Mouse (Mus musculus): ENCODE measurements around the gene Sugp2. TPM values are rescaled to one million over a fixed set of nuclear protein-coding genes. Genes with fewer than 3 reads are reported as not detected.

Sugp2 gene
- polyA plus RNA-seq, 1 experiment from 2014 or later = 25.7 TPM

DNA sequence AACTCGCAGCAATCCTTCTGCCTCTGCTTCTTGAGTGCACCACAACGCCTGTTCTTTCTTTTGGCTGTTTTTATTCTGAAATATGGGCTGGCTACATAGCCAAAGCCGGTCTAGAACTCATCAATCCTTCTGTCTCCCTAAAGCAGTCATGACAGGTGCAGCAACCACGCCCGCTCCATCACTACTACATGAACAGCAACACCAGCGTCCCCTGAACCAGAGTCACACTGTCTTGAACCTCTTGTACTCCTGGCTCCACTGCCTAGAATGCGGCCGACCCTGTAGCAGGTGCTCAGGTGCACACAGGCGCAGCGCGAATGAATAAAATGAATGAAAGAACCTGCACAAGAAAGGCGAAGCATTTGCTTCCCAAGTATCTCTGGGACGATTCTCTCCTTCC is 420 bp upstream of the Sugp2 start:
- H3K4me2 ChIP-seq (ENCODE audit: low read depth, low read length) = peak overlapping the region; percentile 90
- peak overlapping the region; percentile 83 for H3K9ac ChIP-seq (ENCODE audit: low read length)
- H3K9me3 ChIP-seq (replicated peaks; ENCODE audit: control insufficient read depth, low read length) = no peaks in the 10 kb centered on the region
- H3K4me3 ChIP-seq (ENCODE audit: low read length) = peak overlapping the region; percentile 77
- H3K4me1 ChIP-seq (ENCODE audit: control insufficient read depth, insufficient read depth, low read length) = peaks cover 14% of the 10 kb centered on the region
- H3K27ac ChIP-seq (ENCODE audit: low read length) = no peak overlapping the region
- ATAC-seq (replicated peaks; ENCODE audit: extremely low read depth, insufficient read depth, low FRiP score) = no peak
- H3K27me3 ChIP-seq (ENCODE audit: control insufficient read depth, insufficient read depth, low read length) = no peaks in the 10 kb centered on the region
- 4% methylated on average over 13 of the region's 13 CpGs for WGBS
- peaks cover 15% of the 10 kb centered on the region for H3K36me3 ChIP-seq (ENCODE audit: control insufficient read depth, insufficient read depth)

DNA sequence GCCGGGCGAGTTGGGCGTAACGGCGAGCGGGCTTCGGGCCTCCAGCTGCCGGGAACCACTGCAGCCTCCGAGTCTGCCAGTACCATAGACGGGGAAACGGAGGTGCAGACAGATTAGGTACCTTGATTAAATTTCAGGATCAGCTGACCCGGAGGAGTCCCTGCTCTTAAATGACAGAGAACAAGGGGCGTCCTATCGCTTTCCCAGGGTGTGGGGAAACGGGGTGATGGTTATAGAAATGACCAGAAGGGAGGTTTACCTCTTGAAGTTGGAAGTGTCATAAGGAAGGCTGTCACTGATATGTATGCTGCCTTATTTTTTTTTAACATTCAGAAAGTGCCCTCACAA is 729 bp downstream of the Sugp2 start:
- Histone ChIP-seq H3K4me2 (ENCODE audit: low read depth, low read length) (peak overlapping the region; percentile 71), H3K27ac (ENCODE audit: low read length) (peak overlapping the region; percentile 95), H3K9me3 (replicated peaks; ENCODE audit: control insufficient read depth, low read length) (no peaks in the 10 kb centered on the region), H3K4me1 (ENCODE audit: control insufficient read depth, insufficient read depth, low read length) (peaks cover 14% of the 10 kb centered on the region), H3K27me3 (ENCODE audit: control insufficient read depth, insufficient read depth, low read length) (no peaks in the 10 kb centered on the region), H3K9ac (ENCODE audit: low read length) (peak overlapping the region; percentile 84), H3K36me3 (ENCODE audit: control insufficient read depth, insufficient read depth) (peaks cover 16% of the 10 kb centered on the region), H3K4me3 (ENCODE audit: low read length) (peak overlapping the region; percentile 77)
- 0% methylated on average over 15 of the region's 15 CpGs for whole genome bisulfite sequencing
- no peak for ATAC-seq (replicated peaks; ENCODE audit: extremely low read depth, insufficient read depth, low FRiP score)

DNA sequence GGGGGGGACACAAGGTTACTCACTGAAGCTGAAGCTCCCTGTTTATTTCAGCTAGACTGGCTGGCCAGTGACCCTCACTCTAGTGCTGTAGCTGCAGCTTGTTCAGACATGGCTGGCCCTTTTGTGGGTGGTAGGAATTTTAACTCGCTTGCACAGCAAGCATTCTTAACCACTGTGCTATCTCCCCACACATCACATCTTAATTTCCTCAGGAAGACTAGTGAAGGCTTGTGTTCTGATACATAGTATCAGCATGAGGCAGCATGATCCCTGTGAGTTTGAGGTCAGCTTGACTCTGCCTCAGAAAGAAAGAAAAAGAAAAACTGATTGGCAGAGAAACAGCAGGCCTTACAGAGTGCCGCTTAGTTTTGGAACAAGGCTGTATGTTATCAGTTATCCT is 3.8 kb downstream of the Sugp2 start:
- ATAC-seq (replicated peaks; ENCODE audit: extremely low read depth, insufficient read depth, low FRiP score) = no peak
- Histone ChIP-seq H3K4me2 (ENCODE audit: low read depth, low read length) (no peak overlapping the region), H3K9me3 (replicated peaks; ENCODE audit: control insufficient read depth, low read length) (no peaks in the 10 kb centered on the region), H3K36me3 (ENCODE audit: control insufficient read depth, insufficient read depth) (peaks cover 38% of the 10 kb centered on the region), H3K4me3 (ENCODE audit: low read length) (no peak overlapping the region), H3K9ac (ENCODE audit: low read length) (no peak overlapping the region), H3K4me1 (ENCODE audit: control insufficient read depth, insufficient read depth, low read length) (peaks cover 13% of the 10 kb centered on the region), H3K27me3 (ENCODE audit: control insufficient read depth, insufficient read depth, low read length) (no peaks in the 10 kb centered on the region), H3K27ac (ENCODE audit: low read length) (no peak overlapping the region)
- WGBS = 75% methylated on average over 2 of the region's 2 CpGs

GRCm38 (mm10) chr8:70240642-70241041 is 6.6 kb downstream of the Sugp2 start:
- no peak overlapping the region for H3K4me3 ChIP-seq (ENCODE audit: low read length)
- H3K36me3 ChIP-seq (ENCODE audit: control insufficient read depth, insufficient read depth) = peaks cover 54% of the 10 kb centered on the region
- H3K9me3 ChIP-seq (replicated peaks; ENCODE audit: control insufficient read depth, low read length) = no peaks in the 10 kb centered on the region
- WGBS = 91% methylated on average over 5 of the region's 5 CpGs
- H3K4me1 ChIP-seq (ENCODE audit: control insufficient read depth, insufficient read depth, low read length) = peaks cover 2% of the 10 kb centered on the region; the same call in 1 of the 2 replicates
- no peak for ATAC-seq (replicated peaks; ENCODE audit: extremely low read depth, insufficient read depth, low FRiP score)
- no peak overlapping the region for H3K9ac ChIP-seq (ENCODE audit: low read length)
- no peak overlapping the region for H3K27ac ChIP-seq (ENCODE audit: low read length)
- H3K27me3 ChIP-seq (ENCODE audit: control insufficient read depth, insufficient read depth, low read length) = no peaks in the 10 kb centered on the region
- no peak overlapping the region for H3K4me2 ChIP-seq (ENCODE audit: low read depth, low read length)

- Histone ChIP-seq H3K9me3 (replicated peaks; ENCODE audit: control insufficient read depth, low read length) (no peaks in the 10 kb centered on the region), H3K27me3 (ENCODE audit: control insufficient read depth, insufficient read depth, low read length) (no peaks in the 10 kb centered on the region), H3K9ac (ENCODE audit: low read length) (no peak overlapping the region), H3K4me3 (ENCODE audit: low read length) (no peak overlapping the region), H3K4me1 (ENCODE audit: control insufficient read depth, insufficient read depth, low read length) (no peaks in the 10 kb centered on the region), H3K27ac (ENCODE audit: low read length) (no peak overlapping the region), H3K4me2 (ENCODE audit: low read depth, low read length) (no peak overlapping the region), H3K36me3 (ENCODE audit: control insufficient read depth, insufficient read depth) (peaks cover 52% of the 10 kb centered on the region)
- ATAC-seq (replicated peaks; ENCODE audit: extremely low read depth, insufficient read depth, low FRiP score) = no peak
- 82% methylated on average over 6 of the region's 6 CpGs for WGBS
Observed at GRCm38 (mm10) chr8:70246622-70247021, 12.6 kb downstream of the Sugp2 start.

- WGBS = 89% methylated on average over 3 of the region's 3 CpGs
- no peaks in the 10 kb centered on the region for H3K4me1 ChIP-seq (ENCODE audit: control insufficient read depth, insufficient read depth, low read length)
- H3K9ac ChIP-seq (ENCODE audit: low read length) = no peak overlapping the region
- H3K4me2 ChIP-seq (ENCODE audit: low read depth, low read length) = no peak overlapping the region
- H3K9me3 ChIP-seq (replicated peaks; ENCODE audit: control insufficient read depth, low read length) = no peaks in the 10 kb centered on the region
- H3K27ac ChIP-seq (ENCODE audit: low read length) = no peak overlapping the region
- H3K4me3 ChIP-seq (ENCODE audit: low read length) = no peak overlapping the region
- no peak for ATAC-seq (replicated peaks; ENCODE audit: extremely low read depth, insufficient read depth, low FRiP score)
- H3K27me3 ChIP-seq (ENCODE audit: control insufficient read depth, insufficient read depth, low read length) = no peaks in the 10 kb centered on the region
- peaks cover 53% of the 10 kb centered on the region for H3K36me3 ChIP-seq (ENCODE audit: control insufficient read depth, insufficient read depth)
Observed at GRCm38 (mm10) chr8:70247841-70248240, 13.8 kb downstream of the Sugp2 start.

- Histone ChIP-seq H3K4me3 (ENCODE audit: low read length) (no peak overlapping the region), H3K4me2 (ENCODE audit: low read depth, low read length) (no peak overlapping the region), H3K9ac (ENCODE audit: low read length) (no peak overlapping the region), H3K36me3 (ENCODE audit: control insufficient read depth, insufficient read depth) (peaks cover 61% of the 10 kb centered on the region), H3K9me3 (replicated peaks; ENCODE audit: control insufficient read depth, low read length) (no peaks in the 10 kb centered on the region), H3K27me3 (ENCODE audit: control insufficient read depth, insufficient read depth, low read length) (no peaks in the 10 kb centered on the region), H3K4me1 (ENCODE audit: control insufficient read depth, insufficient read depth, low read length) (peaks cover 11% of the 10 kb centered on the region), H3K27ac (ENCODE audit: low read length) (no peak overlapping the region)
- 84% methylated on average over 1 of the region's 1 CpGs for WGBS
- ATAC-seq (replicated peaks; ENCODE audit: extremely low read depth, insufficient read depth, low FRiP score) = no peak
Observed at GRCm38 (mm10) chr8:70254628-70255027, 20.6 kb downstream of the Sugp2 start.

DNA sequence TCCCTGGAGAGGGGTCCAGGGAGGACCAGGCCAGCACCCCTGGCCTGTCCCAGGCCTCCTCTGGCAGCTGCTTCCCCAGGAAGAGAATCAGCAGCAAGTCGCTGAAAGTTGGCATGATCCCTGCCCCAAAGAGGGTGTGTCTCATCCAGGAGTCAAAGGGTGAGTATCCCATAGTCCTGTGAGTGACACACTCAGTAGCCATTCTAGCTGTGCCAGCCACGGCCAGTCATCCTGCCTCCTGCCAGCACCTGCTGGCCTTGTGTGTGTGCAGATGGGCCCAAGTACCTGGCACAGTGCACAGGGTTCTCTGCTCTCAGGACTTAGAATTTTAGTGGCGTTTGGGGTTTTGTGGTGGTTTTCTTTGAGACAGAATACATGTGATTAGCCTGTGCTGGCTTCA is 23.4 kb downstream of the Sugp2 start:
- peaks cover 56% of the 10 kb centered on the region for H3K36me3 ChIP-seq (ENCODE audit: control insufficient read depth, insufficient read depth)
- no peak for ATAC-seq (replicated peaks; ENCODE audit: extremely low read depth, insufficient read depth, low FRiP score)
- 72% methylated on average over 3 of the region's 3 CpGs for WGBS
- no peaks in the 10 kb centered on the region for H3K9me3 ChIP-seq (replicated peaks; ENCODE audit: control insufficient read depth, low read length)
- no peak overlapping the region for H3K4me3 ChIP-seq (ENCODE audit: low read length)
- no peak overlapping the region for H3K4me2 ChIP-seq (ENCODE audit: low read depth, low read length)
- no peak overlapping the region for H3K9ac ChIP-seq (ENCODE audit: low read length)
- no peaks in the 10 kb centered on the region for H3K27me3 ChIP-seq (ENCODE audit: control insufficient read depth, insufficient read depth, low read length)
- peaks cover 12% of the 10 kb centered on the region for H3K4me1 ChIP-seq (ENCODE audit: control insufficient read depth, insufficient read depth, low read length)
- H3K27ac ChIP-seq (ENCODE audit: low read length) = peak overlapping the region; percentile 87

DNA sequence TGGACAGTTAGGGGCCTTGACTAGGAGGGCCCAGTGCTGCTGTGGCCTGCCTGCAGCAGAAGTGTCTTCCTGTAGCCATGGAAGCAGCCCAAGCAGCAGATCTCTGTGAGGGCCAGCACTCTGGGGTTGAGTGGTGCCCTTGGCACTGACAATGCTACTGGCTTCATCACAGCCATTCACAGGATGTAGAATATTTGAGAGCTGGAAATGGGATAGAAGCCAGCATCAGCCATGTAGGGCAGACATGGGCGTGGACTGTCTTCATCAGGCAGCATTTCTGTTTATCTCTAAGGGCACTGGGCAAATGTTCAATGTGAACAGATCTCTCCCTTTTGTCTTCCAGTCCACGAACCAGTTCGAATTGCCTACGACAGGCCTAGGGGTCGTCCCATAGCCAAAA is 24.6 kb downstream of the Sugp2 start:
- no peak overlapping the region for H3K4me3 ChIP-seq (ENCODE audit: low read length)
- peak; percentile 83 for ATAC-seq (replicated peaks; ENCODE audit: extremely low read depth, insufficient read depth, low FRiP score)
- 64% methylated on average over 5 of the region's 5 CpGs for WGBS
- H3K9ac ChIP-seq (ENCODE audit: low read length) = peak overlapping the region; percentile 44
- H3K9me3 ChIP-seq (replicated peaks; ENCODE audit: control insufficient read depth, low read length) = no peaks in the 10 kb centered on the region
- H3K27ac ChIP-seq (ENCODE audit: low read length) = peak overlapping the region; percentile 87
- peaks cover 12% of the 10 kb centered on the region for H3K4me1 ChIP-seq (ENCODE audit: control insufficient read depth, insufficient read depth, low read length)
- H3K36me3 ChIP-seq (ENCODE audit: control insufficient read depth, insufficient read depth) = peaks cover 50% of the 10 kb centered on the region
- no peaks in the 10 kb centered on the region for H3K27me3 ChIP-seq (ENCODE audit: control insufficient read depth, insufficient read depth, low read length)
- H3K4me2 ChIP-seq (ENCODE audit: low read depth, low read length) = no peak overlapping the region

GRCm38 (mm10) chr8:70259043-70259442 is 25.0 kb downstream of the Sugp2 start:
- no peak overlapping the region for H3K9ac ChIP-seq (ENCODE audit: low read length)
- H3K4me2 ChIP-seq (ENCODE audit: low read depth, low read length) = no peak overlapping the region
- no peaks in the 10 kb centered on the region for H3K9me3 ChIP-seq (replicated peaks; ENCODE audit: control insufficient read depth, low read length)
- ATAC-seq (replicated peaks; ENCODE audit: extremely low read depth, insufficient read depth, low FRiP score) = peak; percentile 75
- WGBS = 25% methylated on average over 2 of the region's 2 CpGs
- peaks cover 12% of the 10 kb centered on the region for H3K4me1 ChIP-seq (ENCODE audit: control insufficient read depth, insufficient read depth, low read length)
- H3K4me3 ChIP-seq (ENCODE audit: low read length) = no peak overlapping the region
- H3K27me3 ChIP-seq (ENCODE audit: control insufficient read depth, insufficient read depth, low read length) = no peaks in the 10 kb centered on the region
- peaks cover 50% of the 10 kb centered on the region for H3K36me3 ChIP-seq (ENCODE audit: control insufficient read depth, insufficient read depth)
- H3K27ac ChIP-seq (ENCODE audit: low read length) = peak overlapping the region; percentile 87
